Mouse (Mus musculus): ENCODE measurements around the gene Cdkn1b.

Cdkn1b gene

GRCm38 (mm10) chr6:134972096-134972495, 51.9 kb downstream of the Cdkn1b start:
- DNase-seq (ENCODE audit: low read depth): no peak
